Comparison of ENCODE assay signal across 8 mouse cellular contexts in genomic region chr12:71136974-71137491, GRCm38 (mm10). TPM values are rescaled to one million over a fixed set of nuclear protein-coding genes. Genes with fewer than 3 reads are reported as not detected.
A peak's percentile ranks its signal among the peaks of the same experiment; 100 is the strongest.
DNase-seq lines count a peak whose midpoint lies in the region; ATAC-seq and TF ChIP-seq lines count a peak whose summit lies in the region.

No protein-coding gene starts in this region.

- TF ChIP-seq POLR2A in brain, embryonic 14.5 days (IDR thresholded peaks at IDR 0.05; ENCODE audit: borderline replicate concordance, extremely low read depth, insufficient read depth, insufficient read length, poor library complexity, severe bottlenecking): peak; percentile 57; the same call in 1 of the 2 replicates

- no peaks in the 10 kb centered on the region for H3K27me3 ChIP-seq in C2C12 (ENCODE audit: control insufficient read depth, insufficient read depth, insufficient read length)
- no peaks in the 10 kb centered on the region for H3K27me3 ChIP-seq in erythroblast, embryonic 14.5 days (ENCODE audit: control insufficient read depth)
- no peaks in the 10 kb centered on the region for H3K27me3 ChIP-seq in heart, embryonic 11.5 days (ENCODE audit: control insufficient read depth, insufficient read depth, low read length)
- H3K27me3 ChIP-seq in kidney, embryonic 16.5 days (ENCODE audit: insufficient read depth, low read length): no peaks in the 10 kb centered on the region
- no peaks in the 10 kb centered on the region for H3K27me3 ChIP-seq in liver, embryonic 11.5 days (replicated peaks; ENCODE audit: control insufficient read depth, insufficient read depth, low read length)
- H3K27me3 ChIP-seq in stomach, embryonic 15.5 days (replicated peaks): no peaks in the 10 kb centered on the region

- peak overlapping the region; percentile 83 for H3K4me3 ChIP-seq in C2C12 (ENCODE audit: insufficient read depth, poor library complexity, severe bottlenecking)
- H3K4me3 ChIP-seq in erythroblast, embryonic 14.5 days (replicated peaks): peak overlapping the region; percentile 96
- H3K4me3 ChIP-seq in heart, embryonic 11.5 days (ENCODE audit: low read depth, low read length): peak overlapping the region; percentile 98
- H3K4me3 ChIP-seq in kidney, embryonic 16.5 days (ENCODE audit: low read length): peak overlapping the region; percentile 81
- H3K4me3 ChIP-seq in liver, embryonic 11.5 days (ENCODE audit: low read depth, low read length): peak overlapping the region; percentile 77
- H3K4me3 ChIP-seq in stomach, embryonic 15.5 days (replicated peaks): peak overlapping the region; percentile 98

- H3K79me3 ChIP-seq in C2C12 (ENCODE audit: low read depth): peaks cover 52% of the 10 kb centered on the region

- H3K27ac ChIP-seq in heart, embryonic 11.5 days (ENCODE audit: low read depth, low read length): peak overlapping the region; percentile 80
- peak overlapping the region; percentile 77 for H3K27ac ChIP-seq in kidney, embryonic 16.5 days (ENCODE audit: low read length)
- H3K27ac ChIP-seq in liver, embryonic 11.5 days (ENCODE audit: low read depth, low read length): peak overlapping the region; percentile 80; the same call in 1 of the 2 replicates
- peak overlapping the region; percentile 82 for H3K27ac ChIP-seq in stomach, embryonic 15.5 days

- no peak for TF ChIP-seq CTCF in C2C12 (IDR thresholded peaks at IDR 0.05; ENCODE audit: control insufficient read depth, insufficient read depth, insufficient read length)
- TF ChIP-seq CTCF in brain, embryonic 14.5 days (IDR thresholded peaks at IDR 0.05; ENCODE audit: borderline replicate concordance, extremely low read depth, insufficient read depth, insufficient read length): no peak

- H3K36me3 ChIP-seq in C2C12 (ENCODE audit: control insufficient read depth, insufficient read depth): peaks cover 39% of the 10 kb centered on the region
- peaks cover 40% of the 10 kb centered on the region for H3K36me3 ChIP-seq in erythroblast, embryonic 14.5 days (ENCODE audit: control insufficient read depth)
- peaks cover 15% of the 10 kb centered on the region for H3K36me3 ChIP-seq in heart, embryonic 11.5 days (ENCODE audit: control insufficient read depth, insufficient read depth, low read length)
- H3K36me3 ChIP-seq in kidney, embryonic 16.5 days (ENCODE audit: insufficient read depth, low read length): peaks cover 17% of the 10 kb centered on the region
- peaks cover 22% of the 10 kb centered on the region for H3K36me3 ChIP-seq in liver, embryonic 11.5 days (ENCODE audit: control insufficient read depth, insufficient read depth, low read length)
- peaks cover 21% of the 10 kb centered on the region for H3K36me3 ChIP-seq in stomach, embryonic 15.5 days

- DNase-seq in brain, embryonic 14.5 days (ENCODE audit: low read depth): peak; percentile 98
- peak; percentile 92 for DNase-seq in liver, embryonic 11.5 days (ENCODE audit: low spot score)
- DNase-seq in naive thymus-derived CD4-positive, alpha-beta T cell, adult 2 months (ENCODE audit: low read depth): peak; percentile 97

- ATAC-seq in heart, embryonic 11.5 days (replicated peaks; ENCODE audit: insufficient number of reproducible peaks, low FRiP score, low TSS enrichment): peak; percentile 89
- peak; percentile 86 for ATAC-seq in kidney, embryonic 16.5 days (ENCODE audit: low FRiP score, low TSS enrichment)
- peak; percentile 76 for ATAC-seq in liver, embryonic 11.5 days (replicated peaks; ENCODE audit: low FRiP score)
- peak; percentile 78 for ATAC-seq in stomach, embryonic 15.5 days (ENCODE audit: insufficient read depth, low FRiP score, low read depth)

- under 1% methylated on average over 30 of the region's 30 CpGs for WGBS in heart, embryonic 11.5 days (ENCODE audit: insufficient replicate concordance)
- under 1% methylated on average over 30 of the region's 30 CpGs for WGBS in kidney, embryonic 16.5 days
- WGBS in liver, embryonic 11.5 days: under 1% methylated on average over 30 of the region's 30 CpGs
- WGBS in stomach, embryonic 15.5 days: under 1% methylated on average over 30 of the region's 30 CpGs

- peaks cover 36% of the 10 kb centered on the region for H3K4me1 ChIP-seq in erythroblast, embryonic 14.5 days (ENCODE audit: control insufficient read depth)
- H3K4me1 ChIP-seq in heart, embryonic 11.5 days (ENCODE audit: control insufficient read depth, insufficient read depth, low read length): peaks cover 6% of the 10 kb centered on the region; the same call in 1 of the 2 replicates
- H3K4me1 ChIP-seq in kidney, embryonic 16.5 days (ENCODE audit: insufficient read depth, low read length): peaks cover 13% of the 10 kb centered on the region
- H3K4me1 ChIP-seq in liver, embryonic 11.5 days (replicated peaks; ENCODE audit: control insufficient read depth, insufficient read depth, low read length): peaks cover 9% of the 10 kb centered on the region
- H3K4me1 ChIP-seq in stomach, embryonic 15.5 days: peaks cover 11% of the 10 kb centered on the region; the same call in 1 of the 2 replicates

- H3K9ac ChIP-seq in heart, embryonic 11.5 days (ENCODE audit: low read depth, low read length): peak overlapping the region; percentile 96
- peak overlapping the region; percentile 85 for H3K9ac ChIP-seq in kidney, embryonic 16.5 days (replicated peaks; ENCODE audit: low read length)
- peak overlapping the region; percentile 88 for H3K9ac ChIP-seq in liver, embryonic 11.5 days (ENCODE audit: low read depth, low read length)
- H3K9ac ChIP-seq in stomach, embryonic 15.5 days: peak overlapping the region; percentile 39; the same call in 1 of the 2 replicates

- peak overlapping the region; percentile 75 for H3ac ChIP-seq in C2C12 (ENCODE audit: control insufficient read depth, insufficient read length, low read depth)

- peak overlapping the region; percentile 92 for H3K4me2 ChIP-seq in heart, embryonic 11.5 days
- H3K4me2 ChIP-seq in kidney, embryonic 16.5 days (replicated peaks; ENCODE audit: low read depth, low read length): peak overlapping the region; percentile 96
- peak overlapping the region; percentile 97 for H3K4me2 ChIP-seq in liver, embryonic 11.5 days
- H3K4me2 ChIP-seq in stomach, embryonic 15.5 days: peak overlapping the region; percentile 87

- no peaks in the 10 kb centered on the region for H3K9me3 ChIP-seq in erythroblast, embryonic 14.5 days (ENCODE audit: control insufficient read depth, low read length)
- H3K9me3 ChIP-seq in heart, embryonic 11.5 days (replicated peaks; ENCODE audit: control insufficient read depth, low read length): no peaks in the 10 kb centered on the region
- no peaks in the 10 kb centered on the region for H3K9me3 ChIP-seq in kidney, embryonic 16.5 days (ENCODE audit: low read length)
- H3K9me3 ChIP-seq in liver, embryonic 11.5 days (ENCODE audit: control insufficient read depth, low read length): no peaks in the 10 kb centered on the region
- H3K9me3 ChIP-seq in stomach, embryonic 15.5 days: no peaks in the 10 kb centered on the region

- H3K79me2 ChIP-seq in C2C12 (ENCODE audit: control insufficient read depth, insufficient read depth): peaks cover 70% of the 10 kb centered on the region

TF ChIP-seq in C2C12, 6 proteins besides CTCF, POLR2A, EP300 and RAD21:
- TF ChIP-seq USF1 (IDR thresholded peaks at IDR 0.05; ENCODE audit: low read depth): no peak
- TF ChIP-seq CEBPB (IDR thresholded peaks at IDR 0.05; ENCODE audit: low read depth): no peak

RNA-seq across cellular contexts. Expression of gene 2700049A03Rik, which starts 0.4 kb away (rescaled TPM):
- polyA plus RNA-seq in C2C12 (2012; fragmentation: generic; extraction: Trizol): 3.0 TPM
- 11.6 and 13.0 TPM in 2 replicates for polyA plus RNA-seq in brain, embryonic 14.5 days (2012; rRNA removed)
- 0.06 and 0.10 TPM in 2 replicates for polyA plus RNA-seq in erythroblast, embryonic 14.5 days (2012)
- polyA plus RNA-seq in heart, embryonic 11.5 days (2014; fragmentation: Nextera tagmentation; extraction: Ambion mirVana): 10.2 and 15.4 TPM in 2 replicates
- polyA plus RNA-seq in kidney, embryonic 16.5 days (2015; fragmentation: Nextera tagmentation; extraction: Ambion mirVana): 12.2 and 18.0 TPM in 2 replicates
- polyA plus RNA-seq in liver, embryonic 11.5 days (2014; fragmentation: Nextera tagmentation; extraction: Ambion mirVana): 12.2 TPM in 2 replicates
- polyA plus RNA-seq in stomach, embryonic 15.5 days (2015; fragmentation: Nextera tagmentation; extraction: Ambion mirVana): 10.3 and 13.0 TPM in 2 replicates

RNA-seq across cellular contexts. Expression of gene Timm9, which starts 0.5 kb away (rescaled TPM):
- 39.8 TPM for polyA plus RNA-seq in C2C12 (2012; fragmentation: generic; extraction: Trizol)
- 47.1 and 53.3 TPM in 2 replicates for polyA plus RNA-seq in brain, embryonic 14.5 days (2012; rRNA removed)
- 0.45 and 1.0 TPM in 2 replicates for polyA plus RNA-seq in erythroblast, embryonic 14.5 days (2012)
- 107 and 118 TPM in 2 replicates for polyA plus RNA-seq in heart, embryonic 11.5 days (2014; fragmentation: Nextera tagmentation; extraction: Ambion mirVana)
- 87.5 and 87.8 TPM in 2 replicates for polyA plus RNA-seq in kidney, embryonic 16.5 days (2015; fragmentation: Nextera tagmentation; extraction: Ambion mirVana)
- polyA plus RNA-seq in liver, embryonic 11.5 days (2014; fragmentation: Nextera tagmentation; extraction: Ambion mirVana): 109 and 120 TPM in 2 replicates
- 86.0 and 92.5 TPM in 2 replicates for polyA plus RNA-seq in stomach, embryonic 15.5 days (2015; fragmentation: Nextera tagmentation; extraction: Ambion mirVana)

RNA-seq across cellular contexts. Expression of gene Tomm20l, which starts 25.8 kb away (rescaled TPM):
- not detected for polyA plus RNA-seq in C2C12 (2012; fragmentation: generic; extraction: Trizol)
- not detected in 2 replicates for polyA plus RNA-seq in brain, embryonic 14.5 days (2012; rRNA removed)
- polyA plus RNA-seq in erythroblast, embryonic 14.5 days (2012): not detected in 2 replicates
- polyA plus RNA-seq in heart, embryonic 11.5 days (2014; fragmentation: Nextera tagmentation; extraction: Ambion mirVana): 0.44 and 0.63 TPM in 2 replicates
- 0.33 TPM in 1 of 2 replicates, not detected in the other for polyA plus RNA-seq in kidney, embryonic 16.5 days (2015; fragmentation: Nextera tagmentation; extraction: Ambion mirVana)
- not detected in 2 replicates for polyA plus RNA-seq in liver, embryonic 11.5 days (2014; fragmentation: Nextera tagmentation; extraction: Ambion mirVana)
- polyA plus RNA-seq in stomach, embryonic 15.5 days (2015; fragmentation: Nextera tagmentation; extraction: Ambion mirVana): 0.33 TPM in 1 of 2 replicates, not detected in the other

Comparison
In these comparisons a context has a peak if more than half of its experiments do, and no peak if none do; other contexts are left out.
1. Peak in every context shown above with its lines: DNase-seq, ATAC-seq, H3K4me3 ChIP-seq and H3K27ac ChIP-seq.
2. H3K9ac ChIP-seq: peak in every context shown above with its lines; median percentile 96 in heart, embryonic 11.5 days; 88 in liver, embryonic 11.5 days; 85 in kidney, embryonic 16.5 days; 39 in stomach, embryonic 15.5 days.
3. RNA of gene Timm9, which starts 0.5 kb away (polyA plus RNA-seq): 109 to 120 TPM in liver, embryonic 11.5 days, 107 to 118 TPM in heart, embryonic 11.5 days, 87.5 to 87.8 TPM in kidney, embryonic 16.5 days, 86.0 to 92.5 TPM in stomach, embryonic 15.5 days, 47.1 to 53.3 TPM in brain, embryonic 14.5 days and 39.8 TPM in C2C12 (single experiment); 0.45 to 1.0 TPM in erythroblast, embryonic 14.5 days; every median in the first group is over 10 times any median in the second.